Mouse (Mus musculus) T-helper 1 cell (primary cell): Measurements from ENCODE around the gene Gm14569.

Source experiments
- in situ Hi-C: fragments of 300-600 bp; cut with MboI, MseI; formaldehyde crosslinking; loops from one replicate; pipeline ENCODE4 v1.15.1; 2025; ENCODE audit warnings: high pct_unique_total_duplicates

Gm14569 gene

DNA sequence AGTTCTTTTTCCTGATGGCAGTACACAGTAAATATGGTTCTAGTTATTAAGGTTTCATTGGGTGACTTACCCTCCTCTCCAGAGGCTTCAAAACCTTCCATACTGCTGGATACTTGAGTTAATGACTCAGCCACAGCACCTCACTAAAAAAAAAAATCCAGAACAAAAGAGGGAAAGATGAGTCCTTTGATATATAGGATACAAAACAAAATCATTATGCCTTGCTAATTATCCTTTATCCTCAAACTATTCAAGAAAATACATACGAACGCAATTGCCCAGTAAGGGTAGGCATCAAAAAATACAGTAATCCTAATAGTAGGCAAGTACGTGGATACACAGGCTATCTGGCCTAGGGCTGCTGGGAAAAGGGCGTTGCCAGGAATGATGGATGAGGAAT, at the start of gene Gm14569:
TSS of gene Gm14569 (minus strand) at position 101 of the 400 bp plus-strand sequence.
- in situ Hi-C loops = no loop called here

DNA sequence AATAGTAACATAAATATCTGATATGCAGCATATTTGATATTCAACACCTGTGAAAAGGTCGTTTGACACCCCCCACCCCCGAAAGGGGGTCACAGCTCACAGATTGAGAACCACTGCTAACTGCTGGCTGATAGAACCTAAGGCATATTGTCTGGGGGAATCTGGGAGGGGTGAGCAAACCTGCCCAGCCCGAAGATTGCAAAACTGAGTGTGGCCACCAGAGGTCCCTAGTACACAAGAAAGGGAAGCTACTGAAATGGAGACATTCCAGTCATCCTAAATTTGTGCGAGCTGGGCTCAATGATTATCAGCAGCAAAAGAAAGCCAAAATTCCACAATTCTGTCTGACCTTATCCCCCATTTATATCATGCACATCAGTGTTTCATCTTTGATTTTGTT, 42.9 kb upstream of the Gm14569 start:
- in situ Hi-C loops = no loop called here

DNA sequence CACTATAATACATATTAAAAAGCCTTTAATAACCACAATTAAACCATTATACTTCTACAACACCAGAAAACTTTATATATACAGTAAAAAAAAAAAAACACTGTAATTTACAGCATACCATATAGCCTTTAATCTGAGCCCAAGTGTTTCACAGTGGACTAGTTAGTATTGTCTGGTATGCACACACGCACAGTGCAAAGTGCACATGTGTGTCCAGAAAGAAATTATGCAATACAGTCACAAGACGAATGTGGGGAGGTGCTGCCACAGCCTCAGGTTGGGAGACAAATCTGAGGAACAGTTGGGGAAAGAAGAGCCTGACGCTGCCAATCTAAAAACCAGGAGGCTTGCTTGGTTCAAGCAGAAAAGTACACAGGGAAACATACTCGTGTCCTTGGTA, 42.1 kb upstream of the Gm14569 start:
- in situ Hi-C loops = no loop called here

DNA sequence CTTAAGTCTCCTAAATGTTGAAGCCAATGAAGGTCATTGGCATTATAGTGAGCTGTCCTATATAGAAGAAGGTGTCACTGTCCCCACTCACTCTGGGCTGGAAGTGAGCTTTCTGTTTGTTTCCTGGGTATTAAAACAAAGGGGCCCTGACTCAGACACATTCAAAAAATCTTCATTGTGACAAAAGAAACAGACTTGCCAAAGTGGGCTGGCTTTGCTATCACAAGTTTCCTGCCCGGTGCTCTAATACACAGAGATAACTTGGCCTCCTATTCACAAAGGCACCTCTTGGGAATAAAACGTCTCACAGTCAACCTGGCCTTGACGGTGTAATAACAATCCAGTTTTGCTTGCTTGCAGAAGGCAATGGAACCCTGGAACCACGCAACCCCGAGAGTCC, 38.6 kb upstream of the Gm14569 start:
- in situ Hi-C loops = no loop called here

DNA sequence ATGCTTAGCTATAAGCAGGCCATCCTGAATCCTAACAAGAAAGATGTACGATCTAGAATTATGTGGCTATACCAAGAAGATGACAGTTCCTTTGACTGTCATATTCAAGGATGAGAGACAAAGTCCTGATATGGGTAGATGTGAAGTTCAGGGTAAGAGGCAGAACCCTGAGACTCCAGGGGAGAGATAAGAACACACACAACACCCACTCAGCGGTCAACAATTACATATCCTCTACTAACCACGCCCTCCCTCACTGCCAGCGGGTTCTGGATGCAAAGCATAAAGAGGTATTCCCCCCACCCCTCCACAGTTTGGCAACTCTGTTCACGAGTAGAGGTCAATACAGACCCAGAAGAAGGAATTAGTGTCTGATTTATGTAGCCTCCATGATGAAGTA, 32.1 kb upstream of the Gm14569 start:
- in situ Hi-C loops = no loop called here

DNA sequence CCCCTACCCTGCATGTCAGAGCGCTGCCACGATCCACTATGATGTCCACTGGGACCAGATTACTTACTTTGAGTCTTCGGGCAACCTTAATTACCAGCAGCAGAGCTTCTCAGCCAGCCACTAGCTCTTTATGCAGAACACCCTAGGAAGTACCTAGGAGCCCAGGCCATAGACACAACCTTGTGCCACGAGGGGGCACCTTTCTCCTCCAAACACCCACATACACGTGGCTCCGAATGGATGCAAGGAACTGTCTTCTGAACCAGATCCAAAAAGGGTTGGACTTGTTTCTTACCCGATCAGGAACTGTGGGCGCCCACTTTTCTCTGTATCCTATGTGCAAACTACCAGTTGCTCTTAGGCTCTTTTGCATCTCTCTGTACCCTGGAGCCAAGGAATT, 22.1 kb upstream of the Gm14569 start:
- in situ Hi-C loops = no loop called here

DNA sequence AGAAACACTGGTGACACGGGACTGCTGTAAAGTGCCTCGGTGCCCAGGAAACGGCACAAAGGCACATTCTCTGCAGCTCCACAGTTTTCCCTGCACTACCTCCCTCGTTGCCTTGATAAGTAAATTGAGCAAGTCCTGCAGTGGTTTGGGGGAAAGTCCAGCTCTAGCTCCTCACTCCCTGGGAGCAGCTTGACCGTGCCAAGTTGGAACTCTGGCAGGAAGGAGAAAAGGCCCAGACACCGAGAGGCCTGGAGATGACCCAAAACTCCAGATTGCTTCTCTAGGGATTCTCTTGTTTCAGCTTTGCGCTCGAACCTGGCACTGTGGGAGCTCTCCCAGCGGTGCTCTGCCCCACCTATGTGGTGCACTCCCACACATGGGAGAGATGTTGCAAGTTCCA, 21.6 kb upstream of the Gm14569 start:
- in situ Hi-C loops = no loop called here

DNA sequence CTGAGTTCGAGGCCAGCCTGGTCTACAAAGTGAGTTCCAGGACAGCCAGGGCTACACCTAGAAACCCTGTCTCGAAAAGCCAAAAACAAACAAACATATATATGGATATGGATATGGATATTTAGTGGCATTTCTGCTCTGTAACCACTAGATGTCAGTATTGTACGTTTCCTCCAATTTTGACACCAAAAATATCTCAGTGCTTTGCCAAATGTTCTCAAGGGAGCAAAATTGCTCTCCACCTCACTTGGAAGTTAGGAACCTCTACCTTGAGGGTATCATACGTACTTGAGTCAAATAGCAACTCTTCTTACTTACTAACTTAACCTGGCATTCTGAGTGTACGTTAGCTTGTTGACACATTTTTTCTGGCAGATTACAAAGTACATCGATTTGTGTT, 15.2 kb upstream of the Gm14569 start:
- in situ Hi-C loops = no loop called here

DNA sequence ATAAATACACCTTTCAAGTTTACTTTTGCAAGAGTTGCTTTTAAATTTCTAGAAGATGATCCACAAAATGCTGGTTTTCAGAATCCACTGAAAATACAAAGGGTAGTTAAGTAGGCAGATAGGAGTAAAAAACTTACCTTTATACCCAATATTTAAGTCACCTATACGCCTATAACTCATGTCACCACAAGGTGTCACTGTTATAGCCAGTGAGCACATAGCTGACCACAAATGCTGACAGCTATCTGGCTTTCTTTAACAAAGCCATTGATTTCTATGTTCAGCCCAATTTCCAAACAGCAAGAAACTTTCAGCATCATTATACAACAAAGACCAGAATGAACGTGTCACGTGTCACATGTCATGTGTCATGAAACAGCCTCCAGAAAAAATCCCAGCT, 2.1 kb downstream of the Gm14569 start:
- in situ Hi-C loops = no loop called here

DNA sequence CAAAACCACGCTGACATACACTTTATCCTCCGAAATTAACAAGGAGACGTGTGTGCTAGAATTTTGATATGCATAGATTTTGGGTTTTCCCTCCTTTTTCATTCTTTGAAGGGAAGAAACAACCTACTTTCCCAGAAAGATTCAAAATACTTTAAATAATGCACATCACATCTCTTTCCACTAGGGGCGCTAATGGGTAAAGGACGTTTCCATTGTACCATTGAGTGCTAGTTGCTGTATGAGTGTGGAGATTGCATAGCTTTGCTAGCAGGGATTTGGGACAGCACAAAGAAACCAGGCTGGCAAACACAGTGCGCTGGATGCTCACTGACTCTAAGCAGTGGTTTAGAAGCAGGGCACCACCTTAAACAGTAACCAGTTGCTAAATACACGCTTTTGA, 3.6 kb downstream of the Gm14569 start:
- in situ Hi-C loops = no loop called here

DNA sequence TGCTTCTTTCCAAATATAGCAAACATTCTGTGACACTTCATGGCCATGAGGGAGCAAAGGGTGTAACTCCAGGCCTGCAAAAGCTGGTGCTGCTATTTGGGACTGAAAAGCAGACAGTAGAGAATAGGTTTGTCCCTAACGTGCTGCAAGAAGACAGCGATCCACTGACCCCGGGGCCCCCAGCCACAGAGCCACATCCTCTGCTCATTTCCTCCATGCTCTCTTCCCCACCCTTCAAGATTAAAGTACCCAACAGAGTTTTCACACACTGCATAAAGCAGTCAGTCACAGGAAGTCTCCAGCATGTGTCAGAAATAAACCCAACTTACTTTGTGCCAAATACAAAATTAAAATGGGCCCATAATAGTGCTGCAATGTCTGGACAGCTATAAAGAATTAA, 16.8 kb downstream of the Gm14569 start:
- in situ Hi-C loops = no loop called here

DNA sequence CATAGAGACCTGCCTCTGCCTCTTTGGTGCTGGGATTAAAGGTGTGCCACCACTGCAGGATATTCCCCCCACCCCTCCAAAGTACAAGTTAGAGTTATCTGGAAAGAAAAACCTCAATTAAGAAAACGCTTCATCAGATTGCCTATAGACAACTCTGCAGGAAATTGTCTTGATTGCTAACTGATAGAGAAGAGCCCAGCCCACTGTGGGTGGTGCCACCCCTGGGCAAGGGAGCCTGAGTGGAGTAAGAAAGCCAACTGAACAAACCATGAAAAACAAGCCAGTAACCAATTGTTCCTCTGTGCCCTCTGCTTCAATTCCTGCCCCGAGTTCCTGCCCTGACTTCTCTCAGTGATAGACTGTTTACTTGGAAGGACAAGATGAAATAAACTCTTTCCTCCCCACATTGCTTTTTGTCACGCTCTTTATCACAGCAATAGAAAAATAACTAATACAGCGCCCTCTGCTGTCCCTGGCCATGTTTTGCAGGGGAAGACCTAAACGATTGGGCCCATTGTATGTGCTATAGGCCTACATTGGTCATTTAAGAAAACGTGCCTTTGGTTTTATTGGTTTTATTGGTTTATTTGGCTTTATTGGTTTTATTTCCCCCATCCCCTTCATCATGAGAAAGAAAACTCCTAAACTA, 17.4 kb downstream of the Gm14569 start:
- in situ Hi-C loops = no loop called here

DNA sequence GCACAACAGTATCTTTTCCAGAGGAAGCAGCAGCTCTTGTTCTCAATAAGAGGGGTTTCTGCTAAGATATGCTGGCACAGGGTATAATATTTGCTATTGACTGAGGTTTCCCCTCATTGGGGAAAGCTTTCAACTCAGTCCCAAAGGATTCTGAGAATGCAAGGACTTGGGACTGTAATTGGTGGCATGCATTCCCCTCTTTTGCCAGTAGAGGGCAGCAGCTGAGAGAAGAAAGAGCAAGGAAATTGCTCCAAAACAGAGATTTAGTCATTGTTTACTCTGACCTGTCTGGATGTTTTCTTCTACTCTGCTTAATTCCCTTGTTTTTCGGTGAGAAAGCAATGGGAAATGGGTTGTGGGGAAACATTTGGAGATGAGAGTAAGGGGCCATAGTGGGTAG, 35.6 kb downstream of the Gm14569 start:
- in situ Hi-C loops = no loop called here

DNA sequence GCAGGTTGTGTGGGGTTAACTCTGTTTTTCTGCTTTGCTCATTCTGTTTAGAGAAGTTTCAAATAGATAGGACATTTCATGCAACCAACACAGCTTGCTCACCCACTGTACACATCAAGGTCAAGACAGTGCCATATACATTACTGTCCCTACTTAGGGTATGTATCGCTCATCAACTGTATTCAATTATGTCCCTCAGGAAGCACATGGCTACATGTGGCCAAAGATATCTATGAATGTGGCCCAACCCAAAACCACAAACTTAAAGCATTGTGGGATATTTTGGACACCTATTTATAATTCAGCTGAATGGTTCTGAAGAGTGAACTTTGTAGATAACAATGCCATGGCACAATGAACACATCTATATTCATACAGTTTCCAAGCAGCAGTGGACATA, 53.7 kb downstream of the Gm14569 start:
- in situ Hi-C loops = no loop called here

DNA sequence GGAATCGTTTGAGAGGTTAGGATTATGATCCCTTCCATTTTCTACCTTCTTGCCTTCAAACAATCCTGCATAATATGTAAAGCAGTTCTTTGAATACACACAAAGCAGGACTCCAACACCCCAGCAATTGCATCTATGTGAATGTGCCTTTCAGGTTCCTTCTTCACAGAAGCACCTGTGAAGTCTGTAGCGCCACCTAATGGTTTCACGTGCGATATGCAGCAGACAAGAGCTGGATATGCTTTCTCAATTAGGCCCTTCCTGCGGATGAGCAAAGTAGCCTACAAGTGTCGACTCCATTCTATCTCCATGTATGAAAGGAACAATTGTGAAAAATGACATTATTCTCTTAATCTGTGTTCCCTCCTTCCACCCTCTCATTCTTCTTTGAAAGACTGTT, 56.6 kb downstream of the Gm14569 start:
- in situ Hi-C loops = no loop called here

DNA sequence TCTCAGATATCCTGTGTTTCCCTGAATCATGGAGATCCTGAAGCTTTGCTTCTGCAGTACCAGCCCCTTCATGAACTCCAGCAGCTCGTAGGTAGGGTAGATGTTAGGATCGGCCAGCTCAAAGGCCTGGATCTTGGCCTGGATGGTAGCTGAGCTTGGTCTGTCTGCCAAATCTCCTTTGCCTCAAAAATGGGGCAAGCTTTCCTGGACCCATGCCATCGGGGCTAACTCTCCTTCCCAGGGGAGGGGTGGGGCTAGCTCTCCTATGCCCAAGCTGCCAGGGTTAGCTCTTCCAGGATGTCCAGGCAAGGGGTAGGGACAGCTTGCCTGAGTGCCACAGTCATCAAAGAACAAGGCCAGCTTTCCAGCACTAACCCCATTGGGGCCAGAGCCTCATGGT, 72.5 kb downstream of the Gm14569 start:
- in situ Hi-C loops = no loop called here

DNA sequence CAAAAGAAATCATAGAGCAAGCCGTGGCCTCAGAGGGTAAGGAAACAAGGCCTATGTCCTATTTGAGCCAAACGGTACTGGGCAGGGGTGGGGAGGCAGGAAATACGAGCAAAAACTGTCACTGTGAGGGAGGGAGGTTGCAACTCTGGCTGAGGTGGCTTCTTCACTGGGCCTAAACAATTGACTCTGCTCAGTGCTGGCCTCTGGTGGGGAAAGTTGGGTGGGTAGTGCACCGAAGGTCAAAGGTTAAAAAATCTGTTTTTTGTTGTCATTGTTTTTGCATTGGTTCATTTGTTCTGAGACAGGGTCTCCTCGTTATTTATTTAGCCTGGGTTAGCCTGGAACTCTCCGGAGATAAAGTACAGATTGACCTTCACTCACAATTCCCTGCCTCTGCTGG, 89.3 kb downstream of the Gm14569 start:
- in situ Hi-C loops = no loop called here

DNA sequence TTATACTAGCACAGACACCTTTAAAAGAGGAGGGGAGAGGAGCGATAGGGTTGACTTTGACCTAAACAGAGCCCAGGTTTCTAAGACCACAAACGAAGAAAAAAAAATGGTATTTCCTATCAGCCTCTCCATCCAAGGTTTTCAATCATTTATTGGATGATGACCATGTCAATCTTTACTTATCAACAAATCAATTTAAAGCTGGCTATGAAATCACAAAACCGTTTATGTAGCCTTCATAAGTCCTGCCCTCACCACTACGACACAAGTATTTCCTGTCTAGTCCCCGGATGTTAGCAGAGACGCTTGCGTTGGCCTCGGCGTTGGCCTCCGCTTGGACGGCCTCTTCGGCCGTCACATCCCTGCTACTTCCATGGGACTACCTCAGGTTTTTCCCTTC, 90.7 kb downstream of the Gm14569 start, which contains the start of gene Gm6268:
TSS of gene Gm6268 (plus strand) at position 301 of the 400 bp plus-strand sequence.
- in situ Hi-C loops = no loop called here

DNA sequence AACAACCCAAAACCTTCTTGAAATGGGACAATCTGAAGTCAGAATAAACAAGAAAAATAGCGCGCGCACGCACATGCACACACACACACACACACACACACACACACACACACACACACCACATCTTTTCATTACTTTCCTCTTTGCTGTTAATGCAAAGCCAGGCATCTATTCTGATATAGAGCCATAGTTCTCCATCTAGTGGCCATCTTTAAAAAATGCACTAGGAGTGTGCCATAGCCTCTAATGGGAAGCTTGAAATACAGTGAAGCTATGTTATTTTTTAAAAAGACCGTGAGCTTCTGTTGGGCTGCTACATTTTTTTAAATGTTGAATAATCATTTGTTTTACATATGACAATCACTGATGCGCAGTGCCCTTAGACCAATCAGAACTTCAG, 98.4 kb downstream of the Gm14569 start:
- in situ Hi-C loops = loop anchor here (5.0 kb wide), 1 partner anchor 81 kb away; no protein-coding TSS in a partner anchor

DNA sequence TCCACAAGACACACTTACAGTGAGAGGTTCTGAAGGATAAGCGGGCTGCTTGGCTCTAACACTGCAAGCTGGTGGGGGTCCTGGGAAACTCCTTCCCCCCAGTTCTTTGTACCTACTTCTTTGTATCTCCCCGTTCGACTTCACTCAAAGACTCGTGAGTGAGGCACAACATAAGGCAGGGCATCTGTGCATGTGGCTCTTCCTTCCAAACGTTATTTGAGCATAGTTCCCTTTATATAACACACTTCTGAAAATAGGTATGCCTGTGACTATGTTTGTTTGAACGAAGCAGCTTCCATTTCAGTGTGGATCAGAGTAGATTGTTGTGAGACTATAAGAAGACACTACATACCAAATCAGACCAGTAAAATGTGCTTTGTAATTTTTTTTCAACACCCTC, 99.0 kb downstream of the Gm14569 start:
- in situ Hi-C loops = loop anchor here (5.0 kb wide), 1 partner anchor 80 kb away; no protein-coding TSS in a partner anchor

DNA sequence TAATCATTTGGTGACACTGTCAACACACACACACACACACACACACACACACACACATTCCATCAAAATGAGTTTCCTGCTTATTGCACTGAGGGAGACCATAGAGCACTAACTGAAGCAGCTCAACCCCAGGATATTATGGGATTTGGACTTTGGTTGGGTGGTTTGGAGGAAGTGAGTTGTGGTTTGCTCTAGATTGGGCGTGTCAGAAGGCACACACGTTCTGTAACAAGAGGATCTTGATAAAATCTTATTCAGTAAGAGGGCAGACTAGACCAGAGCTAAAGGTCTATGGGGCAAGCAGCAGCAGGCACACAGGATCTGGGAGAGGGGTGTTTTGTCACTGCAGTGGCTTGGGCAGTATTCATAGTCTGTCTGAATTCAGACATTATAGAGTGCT, 101.1 kb downstream of the Gm14569 start:
- in situ Hi-C loops = loop anchor here (5.0 kb wide), 1 partner anchor 78 kb away; no protein-coding TSS in a partner anchor

DNA sequence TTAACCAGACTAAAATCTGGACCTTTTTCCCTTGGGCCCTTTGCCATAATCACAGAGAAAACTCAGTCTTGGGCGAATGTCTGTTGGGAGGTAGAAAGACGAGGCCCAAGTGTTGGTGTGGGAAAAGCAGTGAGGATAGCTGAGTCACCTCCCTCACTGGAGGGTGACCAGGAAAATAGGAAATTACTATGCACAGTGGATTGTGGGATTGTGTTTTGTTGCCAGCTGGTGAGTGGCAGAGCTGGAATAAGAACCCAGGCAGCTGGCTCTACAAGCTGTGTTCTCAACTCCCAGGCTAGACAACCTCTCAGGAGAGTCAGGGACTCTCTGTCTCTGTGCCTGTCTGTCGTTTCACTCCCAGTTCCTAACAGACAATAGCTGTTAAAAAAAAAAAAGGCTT, 101.7 kb downstream of the Gm14569 start:
- in situ Hi-C loops = loop anchor here (5.0 kb wide), 2 partner anchors 78 to 163 kb away; no protein-coding TSS in a partner anchor

DNA sequence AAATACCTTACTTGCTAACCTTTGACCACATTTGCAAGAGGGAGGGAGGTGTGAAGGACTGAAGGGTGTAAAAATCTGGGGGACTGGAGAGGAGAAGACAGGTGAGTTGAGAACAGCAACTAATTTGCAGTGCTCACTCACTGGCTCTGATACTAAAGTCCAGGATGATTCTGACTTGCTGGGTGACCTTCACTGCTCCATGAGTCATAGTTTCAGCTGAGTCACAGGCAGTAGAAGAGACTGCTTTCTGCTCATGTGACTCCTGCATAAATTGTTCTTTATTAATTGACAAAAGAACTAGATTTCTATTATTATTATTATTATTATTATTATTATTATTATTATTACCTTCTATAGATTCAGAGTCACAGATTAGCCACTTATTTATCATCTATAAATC, 106.3 kb downstream of the Gm14569 start:
- in situ Hi-C loops = loop anchor here (5.0 kb wide), 1 partner anchor 158 kb away; no protein-coding TSS in a partner anchor
